Mouse (Mus musculus) midbrain, postnatal 0 days (tissue): Measurements from ENCODE around the gene Ly6g6c. TPM values are rescaled to one million over a fixed set of nuclear protein-coding genes. Genes with fewer than 3 reads are reported as not detected.

Experiments
- ATAC-seq: fragments of 200-750 bp; cut with Nextera tagmentation; 2 replicates; pipeline ENCODE4 v1.8.0; 2017; ENCODE audit warnings: moderate number of reproducible peaks, mild to moderate bottlenecking, moderate TSS enrichment, moderate library complexity; ENCODE audit not compliant: low FRiP score
- DNase-seq: peaks from one replicate; pipeline ENCODE4 v3.0.0-alpha.2; 2015; ENCODE audit warnings: low spot score
- H3K27ac ChIP-seq: fragments of 300-500 bp; sonication (generic); 2 replicates; pipeline ENCODE4 v1.5.1; 2014; ENCODE audit warnings: low read depth, mild to moderate bottlenecking, low read length, mixed read lengths
- H3K27me3 ChIP-seq: fragments of 300-500 bp; sonication (generic); 2 replicates; pipeline ENCODE4 v1.6.1; 2014; ENCODE audit warnings: low read length, control low read depth, mixed read lengths; ENCODE audit not compliant: insufficient read depth
- H3K36me3 ChIP-seq: fragments of 300-500 bp; sonication (generic); 2 replicates; pipeline ENCODE4 v1.6.1; 2014; ENCODE audit warnings: low read length, control low read depth, mixed read lengths; ENCODE audit not compliant: insufficient read depth
- H3K4me1 ChIP-seq: fragments of 300-500 bp; sonication (generic); 2 replicates; pipeline ENCODE4 v1.6.1; 2014; ENCODE audit warnings: mild to moderate bottlenecking, control low read depth, antibody characterized with exemption, low read length, mixed read lengths; ENCODE audit not compliant: insufficient read depth
- H3K4me2 ChIP-seq: fragments of 300-500 bp; sonication (generic); 2 replicates; pipeline ENCODE4 v1.6.1; 2014; ENCODE audit warnings: low read depth, mild to moderate bottlenecking, low read length, mixed read lengths; ENCODE audit not compliant: poor library complexity, severe bottlenecking
- H3K4me3 ChIP-seq: fragments of 300-500 bp; sonication (generic); 2 replicates; pipeline ENCODE4 v1.5.1; 2014; ENCODE audit warnings: low read depth, mild to moderate bottlenecking, low read length, moderate library complexity
- H3K9ac ChIP-seq: fragments of 300-500 bp; sonication (generic); replicated peaks from 2 replicates; pipeline ENCODE4 v1.6.1; 2014; ENCODE audit warnings: mild to moderate bottlenecking, low read length, moderate library complexity, mixed read lengths; ENCODE audit not compliant: poor library complexity, severe bottlenecking
- H3K9me3 ChIP-seq: fragments of 300-500 bp; sonication (generic); 2 replicates; pipeline ENCODE4 v1.6.1; 2016; ENCODE audit warnings: low read length, control low read depth
- CTCF ChIP-seq: IDR thresholded peaks from 2 replicates; pipeline ENCODE4 v1.5.1; 2016; ENCODE audit warnings: antibody characterized with exemption, mild to moderate bottlenecking
- WGBS: fragments of 180-500 bp; shearing (Covaris S2); extraction: QIAGEN DNeasy Blood & Tissue Kit; methylation state at CpG from one replicate; pipeline ENCODE4 v1.1.7; 2014; 5-methylcytosine and 5-hydroxymethylcytosine counted together
- polyA plus RNA-seq: library from polyadenylated mRNA; unstranded; fragments of >200 nt; fragmentation: Nextera tagmentation; extraction: Ambion mirVana; gene quantifications from 2 replicates; pipeline ENCODE4 v1.2.1, GENCODE M21; 2015
- total RNA-seq: library from RNA; depleted of rRNA; stranded (reverse); fragments of >200 nt; gene quantifications from 2 replicates; pipeline ENCODE4 v1.2.3, GENCODE M21; 2014

Ly6g6c gene
- total and polyA plus RNA-seq, 2 experiments from 2014 or later: 2.4 TPM; not detected in 1

DNA sequence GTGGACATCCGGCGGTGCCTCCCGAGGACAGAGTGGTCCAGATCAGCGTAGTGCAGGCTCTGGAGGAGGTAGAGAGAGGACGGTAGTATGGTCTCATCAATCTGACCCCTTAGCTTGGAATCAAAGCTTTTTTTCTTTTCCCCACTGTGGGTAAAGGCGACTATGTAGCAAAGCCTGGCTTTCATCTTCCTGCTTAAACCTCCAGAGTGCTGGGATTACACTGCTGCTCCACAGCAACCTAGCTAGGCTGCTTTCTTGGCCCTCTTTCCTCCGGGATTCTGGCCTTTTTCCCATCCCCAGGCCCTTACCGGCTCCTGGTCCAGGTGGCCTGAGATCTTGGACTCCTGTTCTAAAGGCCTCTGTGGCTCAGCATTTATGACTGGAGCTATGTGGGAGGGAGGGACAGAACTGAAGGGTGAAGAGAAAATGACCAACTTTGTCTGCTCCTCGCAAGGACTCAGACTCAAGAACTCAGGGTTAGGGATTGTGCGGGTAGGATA, 760 bp upstream of the Ly6g6c start:
- TF ChIP-seq CTCF: no peak
- no peak overlapping the region for H3K4me3 ChIP-seq
- H3K36me3 ChIP-seq: peaks cover 6% of the 10 kb centered on the region; the same call in 1 of the 2 replicates
- WGBS: 44% methylated on average over 10 of the region's 10 CpGs
- no peak overlapping the region for H3K27ac ChIP-seq
- no peaks in the 10 kb centered on the region for H3K9me3 ChIP-seq
- peaks cover 4% of the 10 kb centered on the region for H3K4me1 ChIP-seq
- H3K9ac ChIP-seq: no peak overlapping the region
- H3K4me2 ChIP-seq: no peak overlapping the region
- DNase-seq: no peak
- peaks cover 20% of the 10 kb centered on the region; the same call in 1 of the 2 replicates for H3K27me3 ChIP-seq
- no peak for ATAC-seq

DNA sequence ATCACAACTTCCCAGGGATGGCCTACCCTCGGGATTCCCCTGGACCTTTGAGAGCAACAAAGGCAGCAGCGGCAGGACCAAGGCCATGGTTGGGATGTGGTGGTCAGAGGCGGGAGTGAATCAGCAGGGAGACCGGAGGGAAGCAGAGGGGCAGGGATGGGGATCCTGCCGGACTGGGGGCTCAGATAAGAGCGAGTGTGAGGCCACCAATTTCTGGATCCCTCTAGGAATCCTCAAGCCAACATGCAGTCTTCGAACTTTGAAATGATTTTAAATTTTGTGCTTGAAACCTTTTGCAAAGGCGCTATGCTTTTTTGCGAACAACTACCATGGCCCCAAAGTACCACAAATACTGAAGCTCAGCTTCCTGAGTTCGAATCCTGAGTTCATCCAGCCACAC, 896 bp downstream of the Ly6g6c start, which contains the start of gene Mpig6b:
Gene Mpig6b, minus strand, starts transcription at position 101 of the 400 bp plus-strand sequence.
- H3K27ac ChIP-seq: no peak within 1 kb of the TSS
- H3K4me1 ChIP-seq: no peaks in the 10 kb centered on the region; the same call in 1 of the 2 replicates
- H3K36me3 ChIP-seq: peaks cover 6% of the 10 kb centered on the region; the same call in 1 of the 2 replicates
- H3K4me3 ChIP-seq: peak within 1 kb of the TSS; percentile 16; the same call in 1 of the 2 replicates
- peak within 1 kb of the TSS; percentile 38 for H3K4me2 ChIP-seq
- H3K9me3 ChIP-seq: no peaks in the 10 kb centered on the region
- 50% methylated on average over 10 of the region's 10 CpGs for WGBS
- ATAC-seq (no peak), DNase-seq (no peak)
- peaks cover 20% of the 10 kb centered on the region; the same call in 1 of the 2 replicates for H3K27me3 ChIP-seq
- H3K9ac ChIP-seq: no peak within 1 kb of the TSS
- no peak for TF ChIP-seq CTCF

GRCm38 (mm10) chr17:35068213-35068914, 3.2 kb downstream of the Ly6g6c start:
- WGBS: 85% methylated on average over 17 of the region's 17 CpGs
- H3K27me3 ChIP-seq: peaks cover 19% of the 10 kb centered on the region; the same call in 1 of the 2 replicates
- H3K27ac ChIP-seq: no peak overlapping the region
- H3K4me3 ChIP-seq: no peak overlapping the region
- ATAC-seq (no peak), DNase-seq (no peak)
- no peaks in the 10 kb centered on the region for H3K36me3 ChIP-seq
- no peak overlapping the region for H3K9ac ChIP-seq
- H3K4me1 ChIP-seq: no peaks in the 10 kb centered on the region; the same call in 1 of the 2 replicates
- no peak overlapping the region for H3K4me2 ChIP-seq
- no peak for TF ChIP-seq CTCF
- no peaks in the 10 kb centered on the region for H3K9me3 ChIP-seq

- WGBS: 57% methylated on average over 6 of the region's 6 CpGs
Observed at GRCm38 (mm10) chr17:35070556-35071229, 5.5 kb downstream of the Ly6g6c start.

GRCm38 (mm10) chr17:35071454-35071853, 6.3 kb downstream of the Ly6g6c start:
- H3K27ac ChIP-seq: no peak overlapping the region
- H3K36me3 ChIP-seq: no peaks in the 10 kb centered on the region
- H3K4me1 ChIP-seq: no peaks in the 10 kb centered on the region
- ATAC-seq: no peak
- H3K4me2 ChIP-seq: no peak overlapping the region
- no peak for DNase-seq
- no peaks in the 10 kb centered on the region for H3K9me3 ChIP-seq
- H3K4me3 ChIP-seq: no peak overlapping the region
- TF ChIP-seq CTCF: no peak
- no peaks in the 10 kb centered on the region for H3K27me3 ChIP-seq
- H3K9ac ChIP-seq: no peak overlapping the region
- 80% methylated on average over 9 of the region's 9 CpGs for WGBS

More at GRCm38 (mm10) chr17:35070556-35071229, 5.5 kb downstream of the Ly6g6c start:
- TF ChIP-seq CTCF: no peak
- 0 out of 2 replicates have a peak, but pooled peaks cover under 1% of the 10 kb centered on the region for H3K27me3 ChIP-seq
- H3K4me3 ChIP-seq: no peak overlapping the region
- H3K27ac ChIP-seq: no peak overlapping the region
- no peak for DNase-seq
- H3K4me2 ChIP-seq: no peak overlapping the region
- no peaks in the 10 kb centered on the region for H3K36me3 ChIP-seq
- H3K9me3 ChIP-seq: no peaks in the 10 kb centered on the region
- ATAC-seq: no peak
- no peak overlapping the region for H3K9ac ChIP-seq
- no peaks in the 10 kb centered on the region for H3K4me1 ChIP-seq
